Mouse (Mus musculus): ENCODE results near the gene Ica1. TPM values are rescaled to one million over a fixed set of nuclear protein-coding genes. Genes with fewer than 3 reads are reported as not detected.

Ica1 gene
- polyA plus RNA-seq, 1 experiment from 2014 or later: 43.3 TPM

GRCm38 (mm10) chr6:8740092-8740491 lies 38.2 kb downstream of the Ica1 start:
- no peak overlapping the region for H3K4me2 ChIP-seq
- no peak for ATAC-seq (ENCODE audit: low read depth)
- no peak overlapping the region for H3K27ac ChIP-seq (replicated peaks)
- no peaks in the 10 kb centered on the region for H3K27me3 ChIP-seq
- WGBS: 37% methylated on average over 2 of the region's 2 CpGs
- H3K4me3 ChIP-seq: no peak overlapping the region
- no peaks in the 10 kb centered on the region for H3K4me1 ChIP-seq (replicated peaks)
- H3K9me3 ChIP-seq: no peaks in the 10 kb centered on the region
- H3K36me3 ChIP-seq: no peaks in the 10 kb centered on the region
- no peak overlapping the region for H3K9ac ChIP-seq

DNA sequence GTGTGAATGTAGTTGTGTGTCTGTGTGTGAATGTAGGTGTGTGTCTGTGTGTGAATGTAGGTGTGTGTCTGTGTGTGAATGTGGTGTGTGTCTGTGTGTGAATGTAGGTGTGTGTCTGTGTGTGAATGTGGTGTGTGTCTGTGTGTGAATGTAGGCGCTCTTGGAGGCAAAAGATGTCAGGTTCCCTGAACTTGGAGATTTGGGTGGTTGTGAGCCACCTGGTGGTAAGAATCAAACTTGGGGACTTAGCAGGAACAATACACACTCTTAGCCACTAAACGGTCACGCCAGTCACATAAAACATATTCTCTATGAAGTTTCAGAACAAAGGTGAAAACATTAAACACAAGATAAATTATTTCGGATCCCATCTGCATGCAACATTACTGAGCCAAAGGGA lies 39.9 kb downstream of the Ica1 start:
- H3K9me3 ChIP-seq: no peaks in the 10 kb centered on the region
- H3K36me3 ChIP-seq: no peaks in the 10 kb centered on the region
- H3K27me3 ChIP-seq: no peaks in the 10 kb centered on the region
- no peak overlapping the region for H3K9ac ChIP-seq
- no peak overlapping the region for H3K4me2 ChIP-seq
- 67% methylated on average over 4 of the region's 4 CpGs for WGBS
- no peaks in the 10 kb centered on the region for H3K4me1 ChIP-seq (replicated peaks)
- no peak for ATAC-seq (ENCODE audit: low read depth)
- H3K27ac ChIP-seq (replicated peaks): no peak overlapping the region
- no peak overlapping the region for H3K4me3 ChIP-seq

GRCm38 (mm10) chr6:8736493-8736820 lies 41.8 kb downstream of the Ica1 start:
- ATAC-seq (ENCODE audit: low read depth): peak; percentile 33; the same call in 1 of the 2 replicates
- no peaks in the 10 kb centered on the region for H3K36me3 ChIP-seq
- no peak overlapping the region for H3K27ac ChIP-seq (replicated peaks)
- no peak overlapping the region for H3K4me2 ChIP-seq
- H3K27me3 ChIP-seq: no peaks in the 10 kb centered on the region
- H3K4me1 ChIP-seq (replicated peaks): no peaks in the 10 kb centered on the region
- no peak overlapping the region for H3K9ac ChIP-seq
- no peaks in the 10 kb centered on the region for H3K9me3 ChIP-seq
- H3K4me3 ChIP-seq: no peak overlapping the region

DNA sequence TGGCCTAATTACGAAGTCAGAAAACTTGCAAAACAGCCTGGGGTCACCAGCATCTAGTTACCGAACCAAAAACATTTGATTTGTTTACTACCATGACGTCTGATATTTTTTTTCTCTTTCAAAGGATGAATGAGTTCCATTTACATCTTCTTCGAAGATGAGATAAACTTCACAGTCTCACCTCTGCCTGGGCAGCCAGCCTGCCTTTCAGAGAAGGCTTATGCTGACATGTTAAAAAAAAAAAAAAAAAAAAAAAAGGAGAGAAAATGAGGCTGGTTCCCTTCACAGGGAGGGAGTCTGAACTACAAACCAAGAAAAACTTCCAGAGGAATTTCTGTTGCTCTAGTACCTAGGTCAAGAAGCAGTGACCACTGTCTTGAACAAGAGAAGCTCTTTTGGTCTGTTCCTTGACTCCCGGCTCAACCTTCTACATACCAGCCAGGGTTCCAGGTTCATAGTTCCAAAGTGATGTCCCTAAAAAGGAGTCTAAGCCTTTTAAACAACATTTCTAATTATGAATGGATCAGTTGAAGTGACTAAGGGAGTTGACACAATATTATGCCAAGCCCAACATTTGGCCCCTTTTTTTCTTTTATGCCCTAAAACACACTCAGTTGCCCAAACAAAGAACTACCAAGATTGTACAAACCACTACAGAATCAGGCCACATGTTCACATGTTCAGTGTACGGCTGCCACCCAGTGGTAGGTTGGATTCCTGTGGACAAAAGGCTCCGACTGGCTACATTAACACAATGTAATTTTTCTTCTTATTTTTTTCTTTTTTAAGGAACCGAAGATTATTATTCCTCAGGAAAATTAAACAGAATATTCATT lies 42.4 kb downstream of the Ica1 start:
- no peak overlapping the region for H3K27ac ChIP-seq (replicated peaks)
- no peaks in the 10 kb centered on the region for H3K36me3 ChIP-seq
- WGBS: 58% methylated on average over 8 of the region's 8 CpGs
- ATAC-seq (ENCODE audit: low read depth): peak; percentile 77; the same call in 1 of the 2 replicates
- H3K9ac ChIP-seq: no peak overlapping the region
- H3K4me1 ChIP-seq (replicated peaks): 0 out of 2 replicates have a peak, but pooled peaks cover 2% of the 10 kb centered on the region
- H3K27me3 ChIP-seq: no peaks in the 10 kb centered on the region
- H3K4me3 ChIP-seq: no peak overlapping the region
- H3K4me2 ChIP-seq: no peak overlapping the region
- H3K9me3 ChIP-seq: no peaks in the 10 kb centered on the region

DNA sequence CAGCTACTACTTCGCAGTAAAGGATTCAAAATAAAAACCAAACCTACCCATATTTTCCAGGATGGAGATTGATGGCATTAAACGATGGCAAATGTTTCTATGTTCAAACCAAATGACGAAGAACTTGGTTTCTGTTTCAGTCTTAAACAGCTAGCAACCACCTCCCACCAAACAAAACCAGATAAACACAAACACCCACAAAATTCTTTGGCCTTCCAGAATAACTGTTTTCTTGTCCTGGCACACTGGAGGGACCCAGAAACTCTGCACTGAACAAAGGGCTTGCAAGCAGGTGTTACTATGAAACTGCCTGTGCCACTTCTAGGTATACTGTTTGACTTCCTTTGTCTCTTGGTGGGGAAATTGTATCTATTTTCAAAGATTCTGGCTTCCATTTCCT lies 43.2 kb downstream of the Ica1 start:
- no peak for ATAC-seq (ENCODE audit: low read depth)
- Histone ChIP-seq H3K9ac (no peak overlapping the region), H3K27me3 (no peaks in the 10 kb centered on the region), H3K4me2 (no peak overlapping the region), H3K9me3 (no peaks in the 10 kb centered on the region), H3K4me3 (no peak overlapping the region), H3K4me1 (replicated peaks) (0 out of 2 replicates have a peak, but pooled peaks cover 5% of the 10 kb centered on the region), H3K27ac (replicated peaks) (no peak overlapping the region), H3K36me3 (no peaks in the 10 kb centered on the region)
- WGBS: 96% methylated on average over 3 of the region's 3 CpGs

DNA sequence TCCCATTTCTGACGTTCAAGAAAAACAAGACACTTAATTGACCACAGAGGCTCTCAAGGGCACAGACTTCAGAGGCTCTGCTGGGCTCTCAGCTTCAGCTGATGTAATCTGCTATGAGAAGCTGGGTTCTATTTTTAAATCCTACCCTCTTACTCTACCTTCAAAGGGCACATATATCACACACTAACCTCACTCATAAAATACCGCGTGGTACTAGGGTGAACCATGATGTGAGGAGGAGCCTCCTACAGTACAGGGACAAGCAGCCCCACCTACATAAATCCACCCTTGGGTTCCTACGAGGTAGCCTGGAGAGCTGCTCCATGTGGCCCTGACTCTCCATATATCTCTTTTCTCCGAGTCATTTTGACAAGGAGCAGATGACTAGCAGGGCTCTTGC lies 45.8 kb downstream of the Ica1 start:
- H3K4me1 ChIP-seq (replicated peaks): 0 out of 2 replicates have a peak, but pooled peaks cover 5% of the 10 kb centered on the region
- H3K4me2 ChIP-seq: no peak overlapping the region
- ATAC-seq (ENCODE audit: low read depth): peak; percentile 47; the same call in 1 of the 2 replicates
- H3K9ac ChIP-seq: no peak overlapping the region
- 0 out of 2 replicates have a peak overlapping the region, but pooled peaks have one; percentile 6 for H3K27ac ChIP-seq (replicated peaks)
- H3K36me3 ChIP-seq: no peaks in the 10 kb centered on the region
- H3K9me3 ChIP-seq: no peaks in the 10 kb centered on the region
- WGBS: 58% methylated on average over 5 of the region's 5 CpGs
- no peak overlapping the region for H3K4me3 ChIP-seq
- no peaks in the 10 kb centered on the region for H3K27me3 ChIP-seq

DNA sequence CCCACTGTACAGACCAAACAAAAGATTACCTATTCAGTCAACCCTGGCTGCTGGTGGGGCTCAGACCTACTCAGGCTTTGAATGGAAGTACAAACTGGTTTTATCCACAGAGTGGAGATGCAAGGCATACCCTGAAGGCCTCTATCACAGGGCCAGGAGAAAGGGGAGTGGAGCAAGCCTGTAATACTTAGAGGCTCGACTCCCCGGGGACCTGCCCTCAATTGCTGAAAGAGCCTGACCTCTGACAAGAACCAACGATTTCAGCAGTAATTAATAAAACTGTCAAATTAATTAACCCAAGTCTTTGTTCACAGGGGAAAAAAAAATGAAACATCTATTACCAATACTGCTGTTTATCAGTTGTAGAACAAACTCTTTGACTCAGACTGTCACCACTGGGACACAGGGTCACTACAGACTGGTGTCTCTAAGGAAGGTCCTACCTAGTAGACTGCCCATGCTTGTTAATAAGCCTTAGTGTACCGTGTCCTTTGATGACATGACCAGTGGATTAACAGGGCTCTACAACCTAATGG lies 46.6 kb downstream of the Ica1 start:
- no peak overlapping the region for H3K4me3 ChIP-seq
- no peak overlapping the region for H3K4me2 ChIP-seq
- no peak overlapping the region for H3K9ac ChIP-seq
- 27% methylated on average over 4 of the region's 4 CpGs for WGBS
- H3K9me3 ChIP-seq: no peaks in the 10 kb centered on the region
- H3K27ac ChIP-seq (replicated peaks): no peak overlapping the region
- H3K36me3 ChIP-seq: no peaks in the 10 kb centered on the region
- H3K4me1 ChIP-seq (replicated peaks): 0 out of 2 replicates have a peak, but pooled peaks cover 5% of the 10 kb centered on the region
- peak; percentile 22; the same call in 1 of the 2 replicates for ATAC-seq (ENCODE audit: low read depth)
- H3K27me3 ChIP-seq: no peaks in the 10 kb centered on the region

DNA sequence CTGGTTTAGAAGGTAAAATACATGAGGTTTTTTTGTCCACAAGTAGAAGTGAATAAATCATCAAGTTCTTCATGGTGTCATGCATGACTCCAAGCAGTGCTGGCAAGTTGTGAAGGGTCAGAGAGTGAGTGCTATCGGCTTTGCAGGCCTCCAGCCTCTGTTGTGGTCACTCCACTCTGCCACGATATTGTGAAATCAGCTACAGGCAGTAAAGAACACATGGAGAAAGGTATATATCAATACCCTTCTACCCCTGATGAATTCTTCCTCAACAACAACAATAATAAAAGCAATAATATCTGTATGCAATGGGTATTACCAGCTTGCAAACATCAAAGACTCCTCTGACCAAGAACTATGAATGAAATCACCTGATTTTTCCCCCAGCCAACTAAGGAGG lies 47.9 kb downstream of the Ica1 start:
- Histone ChIP-seq H3K27ac (replicated peaks) (no peak overlapping the region), H3K27me3 (no peaks in the 10 kb centered on the region), H3K9ac (no peak overlapping the region), H3K36me3 (no peaks in the 10 kb centered on the region), H3K4me3 (no peak overlapping the region), H3K9me3 (no peaks in the 10 kb centered on the region), H3K4me1 (replicated peaks) (0 out of 2 replicates have a peak, but pooled peaks cover 5% of the 10 kb centered on the region), H3K4me2 (no peak overlapping the region)
- WGBS: 99% methylated on average over 2 of the region's 2 CpGs
- no peak for ATAC-seq (ENCODE audit: low read depth)

DNA sequence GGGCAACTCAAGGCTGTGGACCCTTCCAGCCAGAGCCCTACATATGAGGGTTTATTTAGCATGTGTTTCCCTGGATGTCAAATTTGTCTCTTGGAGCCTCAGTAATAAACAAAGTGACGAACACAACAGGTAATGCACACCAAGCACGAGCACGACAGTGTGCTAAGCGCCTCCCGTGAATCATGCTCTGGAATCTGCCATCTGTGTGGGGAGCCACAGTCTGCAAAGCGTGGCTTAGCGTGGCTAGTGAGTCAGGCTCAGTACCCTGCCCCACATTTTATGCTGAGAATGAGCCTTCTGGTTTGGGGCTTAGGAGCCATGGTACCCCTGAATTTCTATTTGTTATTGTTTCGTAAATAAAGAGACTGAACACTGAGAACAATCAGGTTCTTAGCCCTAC lies 50.5 kb downstream of the Ica1 start:
- no peak overlapping the region for H3K4me2 ChIP-seq
- WGBS: 88% methylated on average over 8 of the region's 8 CpGs

GRCm38 (mm10) chr6:8725610-8726009 lies 52.7 kb downstream of the Ica1 start:
- ATAC-seq (ENCODE audit: low read depth): no peak
- Histone ChIP-seq H3K27me3 (no peaks in the 10 kb centered on the region), H3K9ac (no peak overlapping the region), H3K9me3 (no peaks in the 10 kb centered on the region), H3K27ac (replicated peaks) (no peak overlapping the region), H3K36me3 (no peaks in the 10 kb centered on the region), H3K4me1 (replicated peaks) (0 out of 2 replicates have a peak, but pooled peaks cover under 1% of the 10 kb centered on the region), H3K4me3 (no peak overlapping the region), H3K4me2 (no peak overlapping the region)
- WGBS: 77% methylated on average over 1 of the region's 1 CpGs

More for the DNA sequence above, 50.5 kb downstream of the Ica1 start:
- H3K27me3 ChIP-seq: no peaks in the 10 kb centered on the region
- H3K36me3 ChIP-seq: no peaks in the 10 kb centered on the region
- H3K4me3 ChIP-seq: no peak overlapping the region
- H3K9ac ChIP-seq: no peak overlapping the region
- 0 out of 2 replicates have a peak, but pooled peaks cover 5% of the 10 kb centered on the region for H3K4me1 ChIP-seq (replicated peaks)
- no peak overlapping the region for H3K27ac ChIP-seq (replicated peaks)
- no peak for ATAC-seq (ENCODE audit: low read depth)
- no peaks in the 10 kb centered on the region for H3K9me3 ChIP-seq

- Histone ChIP-seq H3K9me3 (no peaks in the 10 kb centered on the region), H3K9ac (no peak overlapping the region), H3K4me1 (replicated peaks) (no peaks in the 10 kb centered on the region), H3K36me3 (no peaks in the 10 kb centered on the region), H3K4me3 (no peak overlapping the region), H3K4me2 (no peak overlapping the region), H3K27me3 (no peaks in the 10 kb centered on the region), H3K27ac (replicated peaks) (no peak overlapping the region)
- WGBS: 85% methylated on average over 2 of the region's 2 CpGs
- no peak for ATAC-seq (ENCODE audit: low read depth)
Measured at GRCm38 (mm10) chr6:8719692-8720091, 58.6 kb downstream of the Ica1 start.

DNA sequence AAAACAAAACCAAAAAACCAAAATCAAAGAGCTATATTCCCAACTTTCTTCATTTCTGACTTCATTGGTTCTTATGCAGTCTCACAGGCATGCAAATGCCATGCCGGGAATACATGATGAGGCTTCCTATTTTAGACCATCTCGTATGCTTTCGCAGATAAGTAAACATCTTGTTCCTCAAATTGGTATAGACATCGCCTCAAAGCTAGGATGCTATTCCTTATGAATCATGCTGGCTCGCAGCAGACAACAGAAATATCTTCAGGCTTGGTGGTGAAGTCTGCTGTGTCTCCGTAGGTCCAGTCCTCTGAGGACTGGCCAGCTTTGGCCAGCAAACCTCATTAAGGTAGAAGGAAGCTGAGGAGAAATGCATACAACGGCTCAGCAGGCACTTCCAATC lies 60.3 kb downstream of the Ica1 start:
- no peak overlapping the region for H3K4me3 ChIP-seq
- H3K27me3 ChIP-seq: no peaks in the 10 kb centered on the region
- no peaks in the 10 kb centered on the region for H3K36me3 ChIP-seq
- 92% methylated on average over 7 of the region's 7 CpGs for WGBS
- no peaks in the 10 kb centered on the region for H3K9me3 ChIP-seq
- no peak overlapping the region for H3K4me2 ChIP-seq
- H3K9ac ChIP-seq: no peak overlapping the region
- H3K27ac ChIP-seq (replicated peaks): no peak overlapping the region
- no peak for ATAC-seq (ENCODE audit: low read depth)
- H3K4me1 ChIP-seq (replicated peaks): no peaks in the 10 kb centered on the region
